Mouse (Mus musculus) right cerebral cortex, adult 18-20 months (tissue): ENCODE measurements around the gene Hephl1.

Experiments used
- DNase-seq: peaks from one replicate; pipeline ENCODE4 v3.0.0; 2022; ENCODE audit warnings: mixed read lengths

Hephl1 gene

GRCm38 (mm10) chr9:15015223-15015956 lies 96.5 kb downstream of the Hephl1 start:
- DNase-seq, result peak; percentile 82

- no peak for DNase-seq
These were observed 104.3 kb downstream of the Hephl1 start for GRCm38 (mm10) chr9:15007566-15007965.

- DNase-seq, result no peak
These were observed 107.6 kb downstream of the Hephl1 start for GRCm38 (mm10) chr9:15004298-15004685.

- DNase-seq, result no peak
These were observed 108.1 kb downstream of the Hephl1 start for GRCm38 (mm10) chr9:15003676-15004297.

- DNase-seq, result no peak
These were observed 108.8 kb downstream of the Hephl1 start for GRCm38 (mm10) chr9:15002995-15003613.
